Mouse (Mus musculus): ENCODE data around the gene Defa30. TPM values are rescaled to one million over a fixed set of nuclear protein-coding genes. Genes with fewer than 3 reads are reported as not detected.
"Not testable (repeated sequence)": the region's sequence is repeated elsewhere in the genome, so short reads cannot be mapped to it uniquely, and the experiment has no call there.

The Defa30 gene
- not detected in 2 replicates for polyA plus RNA-seq (2015; fragmentation: Nextera tagmentation; extraction: Ambion mirVana)

DNA sequence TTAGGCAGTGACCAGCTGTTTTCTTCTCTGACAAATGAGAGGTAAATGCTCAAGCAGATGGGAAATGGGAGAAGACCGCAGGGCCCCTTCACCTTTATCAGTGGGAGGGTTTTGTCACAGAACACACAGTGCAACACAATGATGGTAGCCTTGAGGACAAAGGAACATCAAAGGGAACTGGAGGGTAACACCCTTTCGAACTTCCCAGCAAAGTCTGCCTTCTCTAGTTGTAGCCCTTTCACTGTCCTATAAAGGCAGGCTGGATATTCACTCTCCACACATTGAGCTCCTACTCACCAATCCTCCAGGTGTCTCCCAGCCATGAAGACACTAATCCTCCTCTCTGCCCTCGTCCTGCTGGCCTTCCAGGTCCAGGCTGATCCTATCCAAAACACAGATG lies at the start of gene Defa30:
TSS of gene Defa30 (plus strand) at position 301 of the 400 bp plus-strand sequence.
- H3K4me2 ChIP-seq (replicated peaks); H3K4me3 ChIP-seq (replicated peaks); H3K36me3 ChIP-seq; H3K27ac ChIP-seq (replicated peaks); H3K9me3 ChIP-seq (replicated peaks); H3K4me1 ChIP-seq; H3K9ac ChIP-seq; H3K27me3 ChIP-seq; ATAC-seq (ENCODE audit: insufficient number of reproducible peaks, low FRiP score, low TSS enrichment, low read depth): not testable (repeated sequence)
- WGBS, result 55% methylated on average over 3 of the region's 3 CpGs

DNA sequence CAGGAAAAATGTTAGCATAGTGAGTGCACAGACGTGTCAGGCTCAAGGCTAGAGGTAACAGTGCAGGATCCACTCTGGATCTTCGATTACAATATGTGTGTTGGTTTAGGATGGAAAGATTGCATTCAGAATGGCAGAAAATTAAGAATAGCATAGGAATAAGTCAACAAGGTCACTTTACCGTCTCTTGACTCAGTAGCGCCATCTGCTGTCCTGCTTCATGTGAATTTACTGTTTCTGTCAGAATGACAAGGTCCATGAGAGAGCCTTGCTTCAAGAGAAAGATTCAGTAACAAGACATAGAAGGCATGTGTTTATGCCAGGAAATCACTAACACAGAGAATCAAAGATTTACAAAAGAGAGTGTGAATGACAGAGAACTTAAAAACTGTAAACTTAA lies 41.3 kb upstream of the Defa30 start:
- no peaks in the 10 kb centered on the region for H3K9me3 ChIP-seq (replicated peaks)
- H3K4me3 ChIP-seq (replicated peaks), result no peak overlapping the region
- no peak for ATAC-seq (ENCODE audit: insufficient number of reproducible peaks, low FRiP score, low TSS enrichment, low read depth)
- 36% methylated on average over 4 of the region's 4 CpGs for WGBS
- no peaks in the 10 kb centered on the region for H3K4me1 ChIP-seq
- H3K27me3 ChIP-seq, result no peaks in the 10 kb centered on the region
- H3K9ac ChIP-seq, result no peak overlapping the region
- no peaks in the 10 kb centered on the region for H3K36me3 ChIP-seq
- H3K4me2 ChIP-seq (replicated peaks), result no peak overlapping the region
- no peak overlapping the region for H3K27ac ChIP-seq (replicated peaks)

DNA sequence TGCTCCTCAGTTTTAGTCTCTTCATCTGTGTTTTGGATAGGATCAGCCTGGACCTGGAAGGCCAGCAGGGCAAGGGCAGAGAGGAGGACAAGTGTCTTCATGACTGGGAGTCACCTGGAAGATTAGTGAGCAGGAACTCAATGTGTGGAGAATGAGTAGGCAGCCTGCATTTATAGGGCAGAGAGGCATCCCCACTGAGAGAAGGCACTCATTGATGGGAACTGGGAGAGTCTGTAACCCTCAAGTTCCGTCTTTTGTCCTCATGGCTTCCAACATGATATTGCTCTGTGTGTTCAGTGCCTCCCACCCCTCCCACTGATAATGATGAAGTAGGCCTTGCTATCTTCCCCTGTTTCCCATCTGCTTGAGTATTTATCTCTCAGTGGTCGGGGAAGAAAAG lies 38.5 kb upstream of the Defa30 start, which contains the start of gene Gm14851:
TSS of gene Gm14851 (minus strand) at position 101 of the 400 bp plus-strand sequence.
- not testable (repeated sequence) for H3K4me2 ChIP-seq (replicated peaks); H3K4me1 ChIP-seq; H3K9ac ChIP-seq; H3K9me3 ChIP-seq (replicated peaks); ATAC-seq (ENCODE audit: insufficient number of reproducible peaks, low FRiP score, low TSS enrichment, low read depth); H3K36me3 ChIP-seq; H3K27ac ChIP-seq (replicated peaks); H3K4me3 ChIP-seq (replicated peaks); H3K27me3 ChIP-seq
- 63% methylated on average over 1 of the region's 2 CpGs for WGBS

DNA sequence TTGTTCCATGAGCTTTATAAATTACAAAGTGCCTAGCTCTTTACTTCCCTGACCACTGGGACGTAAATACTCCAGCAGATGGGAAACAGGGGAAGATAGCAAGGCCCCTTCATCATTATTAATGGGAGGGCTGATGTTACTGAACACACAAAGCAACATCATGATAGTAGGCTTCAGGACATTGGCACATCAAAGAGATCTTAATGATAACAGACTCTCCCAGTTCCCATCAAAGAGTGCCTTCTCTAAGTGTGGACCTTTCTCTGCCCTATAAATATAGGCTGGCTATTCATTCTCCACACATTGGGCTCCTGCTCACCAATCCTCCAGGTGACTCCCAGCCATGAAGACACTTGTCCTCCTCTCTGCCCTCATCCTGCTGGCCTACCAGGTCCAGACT lies 27.5 kb downstream of the Defa30 start, which contains the start of gene Defa22:
TSS of gene Defa22 (plus strand) at position 301 of the 400 bp plus-strand sequence.
- WGBS, result no CpG with 5 or more reads among the region's 1 CpGs
- H3K36me3 ChIP-seq; H3K9me3 ChIP-seq (replicated peaks); H3K9ac ChIP-seq; ATAC-seq (ENCODE audit: insufficient number of reproducible peaks, low FRiP score, low TSS enrichment, low read depth); H3K27me3 ChIP-seq; H3K27ac ChIP-seq (replicated peaks); H3K4me3 ChIP-seq (replicated peaks); H3K4me2 ChIP-seq (replicated peaks); H3K4me1 ChIP-seq: not testable (repeated sequence)

Other genes with a start within 250 kb of the Defa30 start
- gene Defb33, start 242.0 kb upstream of the Defa30 start, polyA plus RNA-seq (2015; fragmentation: Nextera tagmentation; extraction: Ambion mirVana), result not detected in 2 replicates
- gene Gm15056, start 232.0 kb upstream of the Defa30 start, polyA plus RNA-seq (2015; fragmentation: Nextera tagmentation; extraction: Ambion mirVana), result not detected in 2 replicates
- not detected in 2 replicates for gene Gm6040, start 212.6 kb upstream of the Defa30 start, polyA plus RNA-seq (2015; fragmentation: Nextera tagmentation; extraction: Ambion mirVana)
- gene AY761185, start 189.9 kb upstream of the Defa30 start, polyA plus RNA-seq (2015; fragmentation: Nextera tagmentation; extraction: Ambion mirVana), result not detected in 2 replicates
- not detected in 2 replicates for gene Defa21, start 109.1 kb upstream of the Defa30 start, polyA plus RNA-seq (2015; fragmentation: Nextera tagmentation; extraction: Ambion mirVana)
- gene Defa23, start 79.6 kb upstream of the Defa30 start, polyA plus RNA-seq (2015; fragmentation: Nextera tagmentation; extraction: Ambion mirVana), result not detected in 2 replicates
- not detected in 2 replicates for gene Defa35, start 69.6 kb upstream of the Defa30 start, polyA plus RNA-seq (2015; fragmentation: Nextera tagmentation; extraction: Ambion mirVana)
- not detected in 2 replicates for gene Defa25, start 50.2 kb upstream of the Defa30 start, polyA plus RNA-seq (2015; fragmentation: Nextera tagmentation; extraction: Ambion mirVana)
- gene Gm14851, start 38.6 kb upstream of the Defa30 start, polyA plus RNA-seq (2015; fragmentation: Nextera tagmentation; extraction: Ambion mirVana), result not detected in 2 replicates
- not detected in 2 replicates for gene Defa22, start 27.6 kb downstream of the Defa30 start, polyA plus RNA-seq (2015; fragmentation: Nextera tagmentation; extraction: Ambion mirVana)
- not detected in 2 replicates for gene Defa31, start 57.0 kb downstream of the Defa30 start, polyA plus RNA-seq (2015; fragmentation: Nextera tagmentation; extraction: Ambion mirVana)
- gene Gm15293, start 66.9 kb downstream of the Defa30 start, polyA plus RNA-seq (2015; fragmentation: Nextera tagmentation; extraction: Ambion mirVana), result not detected in 2 replicates
- not detected in 2 replicates for gene Gm15292, start 115.1 kb downstream of the Defa30 start, polyA plus RNA-seq (2015; fragmentation: Nextera tagmentation; extraction: Ambion mirVana)
- not detected in 2 replicates for gene Defa27, start 180.9 kb downstream of the Defa30 start, polyA plus RNA-seq (2015; fragmentation: Nextera tagmentation; extraction: Ambion mirVana)
- gene Defa29, start 192.4 kb downstream of the Defa30 start, polyA plus RNA-seq (2015; fragmentation: Nextera tagmentation; extraction: Ambion mirVana), result not detected in 2 replicates
- gene Defa2, start 243.9 kb downstream of the Defa30 start, polyA plus RNA-seq (2015; fragmentation: Nextera tagmentation; extraction: Ambion mirVana), result not detected in 2 replicates

All from embryonic facial prominence, embryonic 15.5 days (tissue).